Mouse (Mus musculus) macrophage (primary cell): Measurements from ENCODE around the gene Wtap. TPM values are rescaled to one million over a fixed set of nuclear protein-coding genes. Genes with fewer than 3 reads are reported as not detected.
"Not testable (repeated sequence)": the region's sequence is repeated elsewhere in the genome, so short reads cannot be mapped to it uniquely, and the experiment has no call there.

ENCODE experiments used
- H3K27ac ChIP-seq: fragments of 350-480 bp; formaldehyde crosslinking; 2 replicates; pipeline ENCODE4 v1.9.0; 2021
- H3K36me3 ChIP-seq: fragments of 350-480 bp; formaldehyde crosslinking; 2 replicates; pipeline ENCODE4 v1.9.0; 2021; ENCODE audit errors: inconsistent target
- H3K4me3 ChIP-seq: fragments of 350-480 bp; formaldehyde crosslinking; 2 replicates; pipeline ENCODE4 v1.9.0; 2021; ENCODE audit errors: inconsistent target
- H3K79me2 ChIP-seq: fragments of 350-480 bp; formaldehyde crosslinking; 2 replicates; pipeline ENCODE4 v1.9.0; 2021; ENCODE audit errors: inconsistent target
- WGBS: methylation state at CpG from one replicate; pipeline ENCODE4 v1.1.7; 2026; ENCODE audit warnings: inconsistent platforms; ENCODE audit not compliant: missing documents; 5-methylcytosine and 5-hydroxymethylcytosine counted together
- polyA plus RNA-seq: library from polyadenylated mRNA; stranded (reverse); fragments of 250-400 nt; gene quantifications from 3 replicates; pipeline ENCODE4 v1.2.4, GENCODE M21; 2018; ENCODE audit warnings: inconsistent platforms
- total RNA-seq, 78 experiments: library from RNA; depleted of rRNA; stranded (reverse); fragments of 250-400 nt; gene quantifications; 1 replicate in 9 of 78; 2 replicates in 24 of 78; 3 replicates in 43 of 78; 4 replicates in 2 of 78; pipeline ENCODE4 v1.2.4; 2018; ENCODE audit warnings: inconsistent platforms in 56 of 78

Wtap gene
- total RNA-seq (2018; cell fraction: chromatin; rRNA removed) = 100 to 1,000 TPM; 187 to 359 (median 280) TPM
- 100 to 1,000 TPM in 17 of 26 experiments, 10 to 100 TPM in 9; 91.4 to 125 (median 106) TPM for total RNA-seq (2018; cell fraction: cytosol; rRNA removed)
- 100 to 1,000 TPM; 143 to 274 (median 204) TPM for total RNA-seq (2018; cell fraction: nucleus; rRNA removed)
- polyA plus RNA-seq = 87.5 to 118 TPM (median 87.8 TPM) in 3 replicates

DNA sequence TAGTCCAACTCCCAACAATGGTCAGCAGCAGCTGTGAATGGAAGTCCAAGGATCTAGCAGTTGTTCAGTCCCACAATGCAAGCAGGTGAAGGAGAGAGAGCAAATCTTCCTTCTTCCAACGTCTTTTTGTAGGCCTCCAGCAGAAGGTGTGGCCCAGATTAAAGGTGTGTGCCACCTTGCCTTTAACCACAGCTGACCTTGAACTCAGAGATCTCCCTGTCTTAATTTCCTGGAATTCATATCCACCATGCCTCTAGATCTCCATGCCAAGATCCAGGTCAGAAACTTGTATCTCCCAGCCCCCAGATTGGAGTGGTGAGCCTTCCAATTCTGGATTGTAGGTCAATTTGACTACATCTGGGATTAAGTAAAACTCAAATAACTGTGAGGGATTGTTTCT lies at the start of gene Wtap:
Gene Wtap (minus strand): TSS at position 101 of the 400 bp plus-strand sequence.
- H3K79me2 ChIP-seq = peaks cover 18% of the 10 kb centered on the region
- peak within 1 kb of the TSS; percentile 62 for H3K27ac ChIP-seq
- no peaks in the 10 kb centered on the region for H3K36me3 ChIP-seq
- H3K4me3 ChIP-seq = peak within 1 kb of the TSS; percentile 60
- 83% methylated on average over 1 of the region's 1 CpGs for WGBS

DNA sequence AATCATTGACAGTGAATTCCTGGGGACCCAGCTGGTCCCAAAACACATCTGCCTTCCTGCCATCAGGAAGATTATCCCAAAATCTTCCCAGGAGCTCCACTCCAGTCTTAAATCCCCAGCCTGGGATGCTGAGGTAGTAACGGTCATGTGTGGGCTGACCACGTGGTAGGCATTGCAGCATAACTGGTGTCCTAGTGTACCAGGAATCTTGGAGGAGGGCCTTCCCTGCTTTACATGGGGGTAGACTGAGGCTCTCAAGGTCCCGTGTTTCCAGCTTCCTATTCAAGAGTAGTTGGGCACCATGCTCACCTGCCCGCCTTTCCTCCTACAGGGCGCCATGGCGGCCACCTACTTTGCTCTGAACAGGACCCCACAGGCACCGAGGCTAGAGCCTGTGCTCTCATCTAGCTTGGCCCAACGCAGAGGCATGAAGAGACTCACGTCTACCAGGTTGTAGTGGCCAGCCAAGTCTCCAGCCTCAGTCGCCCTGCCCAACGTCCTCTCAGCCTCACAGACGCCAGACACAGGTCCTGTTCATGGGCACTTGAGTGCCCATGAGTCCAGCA lies 42.7 kb upstream of the Wtap start:
- H3K27ac ChIP-seq, H3K79me2 ChIP-seq, H3K36me3 ChIP-seq, H3K4me3 ChIP-seq: not testable (repeated sequence)
- WGBS = no CpG with 5 or more reads among the region's 12 CpGs

DNA sequence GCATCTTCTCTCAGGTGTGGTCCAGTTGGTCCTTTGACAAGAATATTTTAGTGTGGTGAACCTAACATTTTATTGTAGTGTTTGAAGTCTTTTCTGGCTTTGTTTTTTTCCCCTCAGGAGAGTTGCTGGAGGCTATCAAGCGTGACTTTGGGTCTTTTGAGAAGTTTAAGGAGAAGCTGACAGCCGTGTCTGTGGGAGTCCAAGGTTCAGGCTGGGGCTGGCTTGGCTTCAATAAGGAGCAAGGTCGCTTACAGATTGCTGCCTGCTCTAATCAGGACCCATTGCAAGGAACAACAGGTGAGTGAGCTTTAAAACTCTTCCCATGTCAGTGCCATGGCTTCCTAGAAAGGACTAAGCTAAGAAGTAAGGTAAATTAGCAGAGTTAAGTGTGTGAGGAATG lies 19.3 kb upstream of the Wtap start:
- H3K79me2 ChIP-seq = peaks cover 22% of the 10 kb centered on the region
- WGBS = 96% methylated on average over 3 of the region's 3 CpGs
- peaks cover 39% of the 10 kb centered on the region for H3K36me3 ChIP-seq
- no peak overlapping the region for H3K27ac ChIP-seq
- H3K4me3 ChIP-seq = no peak overlapping the region

DNA sequence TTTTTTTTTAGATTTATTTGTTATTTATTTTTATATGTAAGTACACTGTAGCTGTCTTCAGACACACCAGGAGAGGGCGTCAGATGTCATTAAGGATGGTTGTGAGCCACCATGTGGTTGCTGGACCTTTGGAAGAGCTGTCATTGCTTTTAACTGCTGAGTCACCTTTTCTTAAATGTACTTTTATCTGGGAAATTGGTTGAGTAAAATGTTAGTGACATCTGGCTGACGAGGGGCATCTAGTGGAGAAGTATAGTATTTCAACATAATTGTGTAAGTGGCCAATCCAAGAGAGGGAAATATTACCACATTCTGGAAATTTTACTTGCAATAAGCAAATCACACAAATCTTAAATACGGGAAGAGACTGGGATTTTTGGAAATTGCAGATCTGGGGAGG lies 15.9 kb upstream of the Wtap start:
- Histone ChIP-seq H3K36me3 (peaks cover 24% of the 10 kb centered on the region), H3K79me2 (peaks cover 22% of the 10 kb centered on the region), H3K4me3 (no peak overlapping the region), H3K27ac (no peak overlapping the region)
- WGBS = 4% methylated on average over 3 of the region's 3 CpGs

DNA sequence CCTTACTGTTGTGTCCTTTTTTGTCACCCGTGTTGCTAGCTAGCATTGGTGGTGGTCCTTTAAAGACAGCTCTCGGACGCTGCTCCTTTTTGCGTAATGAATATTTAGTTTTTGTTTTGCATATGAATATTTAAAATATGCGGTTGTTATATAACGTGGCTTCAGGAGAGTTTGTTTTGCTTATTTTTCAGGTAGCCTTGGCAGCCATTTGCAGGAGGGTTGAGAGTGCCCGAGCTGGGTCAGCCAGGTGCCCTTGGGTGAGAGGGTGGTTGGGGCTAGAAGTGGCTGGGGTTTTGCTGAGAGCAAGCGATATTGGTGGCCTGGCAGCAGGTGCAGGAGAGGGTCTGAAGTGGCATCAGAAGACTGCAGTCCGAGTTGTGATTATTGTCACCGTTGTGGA lies 14.6 kb upstream of the Wtap start:
- H3K4me3 ChIP-seq = peak overlapping the region; percentile 67
- peaks cover 14% of the 10 kb centered on the region; the same call in 1 of the 2 replicates for H3K36me3 ChIP-seq
- H3K79me2 ChIP-seq = peaks cover 22% of the 10 kb centered on the region
- peak overlapping the region; percentile 32 for H3K27ac ChIP-seq
- WGBS = 2% methylated on average over 10 of the region's 10 CpGs

DNA sequence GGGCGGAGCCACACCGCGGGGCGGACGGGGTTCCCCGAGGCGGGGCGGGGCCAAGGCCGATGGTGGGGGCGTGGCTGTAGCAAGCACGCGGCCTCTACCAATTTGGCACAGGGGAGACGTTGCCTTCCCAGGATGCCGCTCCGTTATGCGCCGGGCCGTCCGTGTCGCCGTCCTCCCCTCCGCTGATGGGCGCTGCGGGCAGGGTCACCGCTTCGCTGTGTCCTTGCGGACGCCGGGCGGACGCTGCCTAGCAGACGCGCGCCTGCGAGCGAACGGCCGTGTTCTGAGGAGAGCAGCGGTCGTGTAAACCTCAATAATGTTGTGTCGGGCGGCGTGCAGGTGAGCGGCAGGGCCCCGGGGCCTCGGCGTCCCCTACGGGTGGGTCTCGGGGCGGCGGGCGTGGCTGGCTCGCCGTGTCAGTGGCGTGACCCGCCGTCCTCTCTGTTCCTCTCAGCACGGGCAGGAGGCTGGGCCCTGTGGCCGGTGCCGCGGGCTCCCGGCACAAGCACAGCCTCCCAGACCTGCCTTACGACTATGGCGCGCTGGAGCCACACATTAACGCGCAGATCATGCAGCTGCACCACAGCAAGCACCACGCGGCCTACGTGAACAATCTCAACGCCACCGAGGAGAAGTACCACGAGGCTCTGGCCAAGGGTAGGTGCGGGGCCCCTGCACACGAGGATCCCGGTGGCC lies 13.9 kb upstream of the Wtap start:
- Histone ChIP-seq H3K4me3 (peak overlapping the region; percentile 67), H3K36me3 (peaks cover 8% of the 10 kb centered on the region; the same call in 1 of the 2 replicates), H3K27ac (peak overlapping the region; percentile 32), H3K79me2 (peaks cover 22% of the 10 kb centered on the region)
- WGBS = under 1% methylated on average over 70 of the region's 76 CpGs

DNA sequence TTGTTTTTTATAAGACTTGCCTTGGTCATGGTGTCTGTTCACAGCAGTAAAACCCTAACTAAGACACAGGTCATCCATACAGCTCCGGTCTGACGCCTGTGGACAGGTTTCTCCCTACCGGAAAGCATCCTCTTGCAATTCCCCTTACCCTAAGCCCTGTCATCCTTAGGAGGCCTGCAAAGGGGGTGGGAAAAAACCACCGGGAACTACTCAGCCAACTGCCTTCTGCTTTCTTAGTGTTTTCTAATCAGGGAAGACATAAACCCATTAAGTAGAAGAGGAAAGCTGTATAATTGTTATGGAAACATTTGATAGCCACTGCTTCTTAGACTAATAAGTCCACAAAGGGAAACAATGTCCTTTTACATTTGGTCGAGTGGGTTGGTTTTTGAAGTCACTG lies 13.0 kb upstream of the Wtap start:
- no peak overlapping the region for H3K4me3 ChIP-seq
- no peak overlapping the region for H3K27ac ChIP-seq

DNA sequence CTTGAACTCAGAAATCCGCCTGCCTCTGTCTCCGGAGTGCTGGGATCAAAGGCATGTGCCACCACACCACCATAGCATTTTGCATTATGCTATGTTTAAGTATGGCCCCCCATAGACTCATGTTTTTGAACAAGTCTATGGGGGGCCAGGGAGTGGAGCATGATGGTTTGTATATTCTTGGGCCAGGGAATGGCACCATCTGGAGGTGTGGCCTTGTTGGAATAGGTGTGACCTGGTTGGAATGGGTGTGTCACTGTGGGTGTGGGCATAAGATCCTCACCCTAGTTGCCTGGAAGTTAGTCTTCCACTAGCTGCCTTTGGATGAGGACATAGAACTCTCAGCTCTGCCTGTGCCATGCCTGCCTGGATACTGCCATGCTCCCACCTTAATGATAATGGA lies 12.6 kb upstream of the Wtap start, which contains the start of gene Sod2:
Gene Sod2 (plus strand): TSS at position 301 of the 400 bp plus-strand sequence.
- not testable (repeated sequence) for H3K4me3 ChIP-seq, H3K36me3 ChIP-seq, H3K27ac ChIP-seq
- peaks cover 22% of the 10 kb centered on the region for H3K79me2 ChIP-seq
- WGBS = 100% methylated on average over 2 of the region's 2 CpGs

More for the DNA sequence above, 13.0 kb upstream of the Wtap start:
- Histone ChIP-seq H3K79me2 (peaks cover 22% of the 10 kb centered on the region), H3K36me3 (peaks cover 5% of the 10 kb centered on the region; the same call in 1 of the 2 replicates)
- 79% methylated on average over 5 of the region's 5 CpGs for WGBS

DNA sequence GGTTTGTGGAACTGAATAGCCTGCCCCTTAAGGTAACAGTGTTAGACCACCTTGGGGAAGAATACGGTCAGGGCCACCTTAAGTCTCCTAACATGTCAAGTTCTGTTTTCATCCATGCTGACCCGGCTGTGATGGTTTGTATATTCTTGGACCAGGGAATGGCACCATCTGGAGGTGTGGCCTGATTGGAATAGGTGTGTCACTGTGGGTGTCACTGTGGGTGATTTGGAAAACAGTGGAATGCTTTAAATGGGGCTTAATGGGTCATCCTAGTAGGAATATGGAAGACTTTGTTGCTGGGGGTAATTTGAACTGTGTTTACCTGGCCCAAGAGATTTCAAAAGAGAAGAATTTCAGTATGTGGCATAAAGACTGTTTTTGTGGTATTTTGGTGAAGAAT lies 10.5 kb upstream of the Wtap start:
- not testable (repeated sequence) for H3K4me3 ChIP-seq, H3K36me3 ChIP-seq, H3K27ac ChIP-seq
- 95% methylated on average over 2 of the region's 2 CpGs for WGBS
- peaks cover 11% of the 10 kb centered on the region for H3K79me2 ChIP-seq

DNA sequence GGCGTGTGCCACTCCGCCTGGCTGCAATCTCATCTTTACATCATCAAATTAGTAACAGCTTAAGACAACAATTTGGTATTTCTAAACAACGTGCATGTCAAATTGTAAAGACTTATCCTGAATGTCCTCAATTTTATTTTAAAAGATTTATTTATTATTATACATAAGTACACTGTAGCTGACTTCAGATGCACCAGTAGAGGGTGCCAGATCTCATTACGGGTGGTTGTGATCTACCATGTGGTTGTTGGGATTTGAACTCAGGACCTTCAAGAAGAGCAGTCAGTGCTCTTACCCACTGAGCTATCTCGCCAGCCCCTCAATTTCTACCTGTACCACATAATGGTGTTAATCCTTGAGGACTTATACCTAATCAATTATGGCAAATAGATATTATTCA lies 8.3 kb upstream of the Wtap start:
- not testable (repeated sequence) for H3K4me3 ChIP-seq, H3K27ac ChIP-seq, H3K36me3 ChIP-seq, H3K79me2 ChIP-seq
- WGBS = 86% methylated on average over 5 of the region's 5 CpGs

DNA sequence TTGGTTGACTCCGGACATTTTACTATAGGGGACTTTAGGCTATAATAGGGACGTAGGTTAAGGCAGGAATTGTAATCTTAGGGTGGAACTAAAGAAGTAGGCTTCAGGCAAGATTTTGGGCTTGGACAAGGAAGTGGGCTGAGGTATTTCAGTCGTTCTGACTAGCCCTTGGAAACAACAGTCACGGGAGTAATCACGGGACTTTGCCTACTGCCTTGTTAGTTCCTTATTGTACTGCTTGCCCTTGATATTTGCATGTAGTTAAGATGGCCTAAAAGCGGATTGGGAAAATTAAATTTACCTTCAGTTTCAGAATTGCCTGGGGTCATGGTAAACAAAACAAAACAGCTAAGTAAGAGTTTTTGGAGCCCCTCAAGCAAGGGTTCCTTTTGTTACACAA lies 5.1 kb upstream of the Wtap start:
- H3K36me3 ChIP-seq = no peaks in the 10 kb centered on the region
- H3K4me3 ChIP-seq = no peak overlapping the region
- 74% methylated on average over 6 of the region's 6 CpGs for WGBS
- H3K79me2 ChIP-seq = no peaks in the 10 kb centered on the region
- H3K27ac ChIP-seq = no peak overlapping the region

DNA sequence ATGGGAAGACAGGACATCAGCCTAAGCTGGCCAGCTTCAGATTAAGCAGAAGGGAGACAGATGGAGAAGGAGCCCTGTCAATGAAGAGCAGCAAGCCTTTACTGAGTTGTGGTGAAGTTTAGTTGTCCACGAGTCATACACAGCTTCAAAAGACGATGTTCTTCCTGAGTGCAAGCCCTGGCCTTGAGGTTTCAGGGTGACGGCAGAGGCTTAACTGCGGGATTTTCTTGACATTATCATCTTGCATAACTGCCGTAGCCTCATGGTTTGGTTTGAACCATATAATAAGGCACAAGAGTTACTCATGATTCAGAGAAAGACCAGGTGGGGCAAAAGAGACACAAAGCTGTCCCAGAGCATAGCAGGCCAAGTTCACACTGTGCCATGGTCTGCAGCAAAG lies 3.9 kb upstream of the Wtap start:
- 82% methylated on average over 5 of the region's 5 CpGs for WGBS
- Histone ChIP-seq H3K36me3 (no peaks in the 10 kb centered on the region), H3K4me3 (no peak overlapping the region), H3K79me2 (no peaks in the 10 kb centered on the region), H3K27ac (no peak overlapping the region)

DNA sequence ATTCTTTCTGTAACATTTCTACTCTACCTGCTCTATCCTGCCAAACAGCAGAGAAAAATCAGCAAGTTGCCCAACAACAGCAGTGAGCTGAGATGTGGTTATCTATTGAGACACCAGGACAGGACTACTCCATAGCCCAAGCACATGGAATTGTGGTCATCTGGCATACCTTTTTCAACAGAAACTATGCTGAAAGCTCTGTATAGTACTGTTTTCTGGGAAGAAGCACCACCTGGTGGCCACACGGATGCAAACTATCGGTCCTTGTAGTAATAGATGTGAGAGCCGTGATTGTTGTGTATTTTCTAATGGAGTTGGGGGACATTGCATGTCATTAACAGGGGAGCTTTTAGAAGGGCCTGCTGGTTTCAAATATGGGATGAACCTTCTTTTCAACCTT lies 2.4 kb upstream of the Wtap start:
- Histone ChIP-seq H3K4me3 (no peak overlapping the region), H3K27ac (no peak overlapping the region), H3K79me2 (no peaks in the 10 kb centered on the region), H3K36me3 (no peaks in the 10 kb centered on the region)
- 42% methylated on average over 3 of the region's 3 CpGs for WGBS

DNA sequence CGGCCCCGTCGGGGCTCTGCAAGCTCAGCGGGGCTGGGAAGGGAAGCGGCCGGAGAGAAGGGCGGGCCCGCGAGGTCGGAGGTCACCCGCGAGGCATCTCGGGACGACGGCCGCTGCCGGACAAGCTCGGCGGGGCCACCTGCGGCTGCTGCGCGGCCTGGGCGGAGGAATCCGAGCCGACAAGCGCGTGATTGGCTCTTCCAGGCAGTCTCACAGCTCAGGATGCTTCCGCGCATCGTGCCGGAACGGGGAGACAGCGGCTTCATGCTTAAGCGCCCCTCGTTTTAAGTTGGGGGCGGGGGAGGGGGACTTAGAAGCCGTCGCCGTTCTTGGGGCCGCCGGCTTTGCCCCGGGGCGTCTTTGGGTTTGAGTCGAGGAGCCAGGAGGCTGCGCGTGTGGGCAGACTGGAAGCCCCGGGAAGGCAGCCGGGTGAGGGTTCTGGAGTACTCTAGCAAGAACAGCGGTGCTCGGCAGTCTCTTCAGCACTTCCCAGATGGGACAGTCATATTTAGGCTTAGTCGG lies 1.4 kb downstream of the Wtap start:
- Histone ChIP-seq H3K4me3 (peak overlapping the region; percentile 60), H3K79me2 (peaks cover 34% of the 10 kb centered on the region), H3K36me3 (no peaks in the 10 kb centered on the region), H3K27ac (peak overlapping the region; percentile 62)
- 1% methylated on average over 45 of the region's 51 CpGs for WGBS
